Mouse (Mus musculus): ENCODE results near the gene Lin52. TPM values are rescaled to one million over a fixed set of nuclear protein-coding genes. Genes with fewer than 3 reads are reported as not detected.

Gene Lin52
- 20.2 and 21.7 TPM in 2 replicates for polyA plus RNA-seq (2014; fragmentation: Nextera tagmentation; extraction: Ambion mirVana)

- Histone ChIP-seq H3K9me3 (ENCODE audit: control insufficient read depth, low read length) (no peaks in the 10 kb centered on the region), H3K27me3 (replicated peaks; ENCODE audit: control insufficient read depth, insufficient read depth, low read length) (no peaks in the 10 kb centered on the region), H3K4me1 (replicated peaks; ENCODE audit: control insufficient read depth, insufficient read depth, low read length) (peaks cover 16% of the 10 kb centered on the region), H3K36me3 (ENCODE audit: control insufficient read depth, insufficient read depth, low read length) (no peaks in the 10 kb centered on the region), H3K27ac (ENCODE audit: low read depth, low read length) (peak within 1 kb of the TSS; percentile 70), H3K4me2 (peak within 1 kb of the TSS; percentile 82), H3K9ac (ENCODE audit: low read depth, low read length) (peak within 1 kb of the TSS; percentile 85), H3K4me3 (ENCODE audit: low read depth, low read length) (peak within 1 kb of the TSS; percentile 88)
- under 1% methylated on average over 49 of the region's 49 CpGs for WGBS
- ATAC-seq (replicated peaks; ENCODE audit: low FRiP score) (peak; percentile 97), DNase-seq (ENCODE audit: low spot score) (peak; percentile 92)
Measured at GRCm38 (mm10) chr12:84450718-84451646, at the start of gene Lin52, which contains the start of gene Aldh6a1. Gene Lin52, plus strand, starts transcription at chr12:84451422. Gene Aldh6a1, minus strand, starts transcription at chr12:84451004.

- no peak overlapping the region for H3K4me3 ChIP-seq (ENCODE audit: low read depth, low read length)
- H3K27me3 ChIP-seq (replicated peaks; ENCODE audit: control insufficient read depth, insufficient read depth, low read length) = no peaks in the 10 kb centered on the region
- H3K36me3 ChIP-seq (ENCODE audit: control insufficient read depth, insufficient read depth, low read length) = no peaks in the 10 kb centered on the region
- peaks cover 12% of the 10 kb centered on the region for H3K4me1 ChIP-seq (replicated peaks; ENCODE audit: control insufficient read depth, insufficient read depth, low read length)
- H3K9ac ChIP-seq (ENCODE audit: low read depth, low read length) = no peak overlapping the region
- no peaks in the 10 kb centered on the region for H3K9me3 ChIP-seq (ENCODE audit: control insufficient read depth, low read length)
- ATAC-seq (replicated peaks; ENCODE audit: low FRiP score) = no peak
- 62% methylated on average over 9 of the region's 9 CpGs for WGBS
- DNase-seq (ENCODE audit: low spot score) = no peak
- H3K4me2 ChIP-seq = no peak overlapping the region
- no peak overlapping the region for H3K27ac ChIP-seq (ENCODE audit: low read depth, low read length)
Measured at GRCm38 (mm10) chr12:84402923-84403322, 48.3 kb upstream of the Lin52 start.

GRCm38 (mm10) chr12:84404541-84404940 is 46.7 kb upstream of the Lin52 start:
- no peak overlapping the region for H3K27ac ChIP-seq (ENCODE audit: low read depth, low read length)
- no peak overlapping the region for H3K4me3 ChIP-seq (ENCODE audit: low read depth, low read length)
- H3K9ac ChIP-seq (ENCODE audit: low read depth, low read length) = no peak overlapping the region
- peaks cover 13% of the 10 kb centered on the region for H3K4me1 ChIP-seq (replicated peaks; ENCODE audit: control insufficient read depth, insufficient read depth, low read length)
- no peak overlapping the region for H3K4me2 ChIP-seq
- H3K9me3 ChIP-seq (ENCODE audit: control insufficient read depth, low read length) = no peaks in the 10 kb centered on the region
- no peak for DNase-seq (ENCODE audit: low spot score)
- H3K36me3 ChIP-seq (ENCODE audit: control insufficient read depth, insufficient read depth, low read length) = no peaks in the 10 kb centered on the region
- no peak for ATAC-seq (replicated peaks; ENCODE audit: low FRiP score)
- H3K27me3 ChIP-seq (replicated peaks; ENCODE audit: control insufficient read depth, insufficient read depth, low read length) = peaks cover 3% of the 10 kb centered on the region; the same call in 1 of the 2 replicates
- 88% methylated on average over 6 of the region's 6 CpGs for WGBS

GRCm38 (mm10) chr12:84407259-84407658 is 44.0 kb upstream of the Lin52 start:
- WGBS = 49% methylated on average over 4 of the region's 4 CpGs
- H3K27me3 ChIP-seq (replicated peaks; ENCODE audit: control insufficient read depth, insufficient read depth, low read length) = peaks cover 4% of the 10 kb centered on the region; the same call in 1 of the 2 replicates
- no peak overlapping the region for H3K4me2 ChIP-seq
- no peak for ATAC-seq (replicated peaks; ENCODE audit: low FRiP score)
- no peak overlapping the region for H3K9ac ChIP-seq (ENCODE audit: low read depth, low read length)
- no peaks in the 10 kb centered on the region for H3K36me3 ChIP-seq (ENCODE audit: control insufficient read depth, insufficient read depth, low read length)
- H3K27ac ChIP-seq (ENCODE audit: low read depth, low read length) = no peak overlapping the region
- H3K9me3 ChIP-seq (ENCODE audit: control insufficient read depth, low read length) = no peaks in the 10 kb centered on the region
- no peak for DNase-seq (ENCODE audit: low spot score)
- peaks cover 7% of the 10 kb centered on the region for H3K4me1 ChIP-seq (replicated peaks; ENCODE audit: control insufficient read depth, insufficient read depth, low read length)
- H3K4me3 ChIP-seq (ENCODE audit: low read depth, low read length) = no peak overlapping the region

- Histone ChIP-seq H3K27ac (ENCODE audit: low read depth, low read length) (peak overlapping the region; percentile 33; the same call in 1 of the 2 replicates), H3K4me2 (peak overlapping the region; percentile 84), H3K9ac (ENCODE audit: low read depth, low read length) (peak overlapping the region; percentile 77), H3K27me3 (replicated peaks; ENCODE audit: control insufficient read depth, insufficient read depth, low read length) (peaks cover 4% of the 10 kb centered on the region; the same call in 1 of the 2 replicates), H3K4me1 (replicated peaks; ENCODE audit: control insufficient read depth, insufficient read depth, low read length) (peaks cover 7% of the 10 kb centered on the region), H3K4me3 (ENCODE audit: low read depth, low read length) (peak overlapping the region; percentile 77), H3K36me3 (ENCODE audit: control insufficient read depth, insufficient read depth, low read length) (no peaks in the 10 kb centered on the region), H3K9me3 (ENCODE audit: control insufficient read depth, low read length) (no peaks in the 10 kb centered on the region)
- DNase-seq (ENCODE audit: low spot score) (peak; percentile 54), ATAC-seq (replicated peaks; ENCODE audit: low FRiP score) (peak; percentile 64)
- 1% methylated on average over 49 of the region's 52 CpGs for WGBS
Measured at GRCm38 (mm10) chr12:84407874-84408818, 43.1 kb upstream of the Lin52 start.

- H3K9ac ChIP-seq (ENCODE audit: low read depth, low read length) = peak within 1 kb of the TSS; percentile 77
- peaks cover 4% of the 10 kb centered on the region; the same call in 1 of the 2 replicates for H3K27me3 ChIP-seq (replicated peaks; ENCODE audit: control insufficient read depth, insufficient read depth, low read length)
- no peaks in the 10 kb centered on the region for H3K9me3 ChIP-seq (ENCODE audit: control insufficient read depth, low read length)
- H3K4me1 ChIP-seq (replicated peaks; ENCODE audit: control insufficient read depth, insufficient read depth, low read length) = peaks cover 7% of the 10 kb centered on the region
- peak within 1 kb of the TSS; percentile 77 for H3K4me3 ChIP-seq (ENCODE audit: low read depth, low read length)
- peak within 1 kb of the TSS; percentile 33; the same call in 1 of the 2 replicates for H3K27ac ChIP-seq (ENCODE audit: low read depth, low read length)
- DNase-seq (ENCODE audit: low spot score) = peak; percentile 85
- peak; percentile 94 for ATAC-seq (replicated peaks; ENCODE audit: low FRiP score)
- 3% methylated on average over 53 of the region's 63 CpGs for WGBS
- H3K4me2 ChIP-seq = peak within 1 kb of the TSS; percentile 84
- no peaks in the 10 kb centered on the region for H3K36me3 ChIP-seq (ENCODE audit: control insufficient read depth, insufficient read depth, low read length)
Measured at GRCm38 (mm10) chr12:84408819-84409507, 42.3 kb upstream of the Lin52 start, which contains the start of the genes Entpd5 and Bbof1. Gene Entpd5, minus strand, starts transcription at chr12:84409029. Gene Bbof1, plus strand, starts transcription at chr12:84409071.

- Histone ChIP-seq H3K4me2 (peak within 1 kb of the TSS; percentile 86), H3K27me3 (replicated peaks; ENCODE audit: control insufficient read depth, insufficient read depth, low read length) (no peaks in the 10 kb centered on the region), H3K9me3 (ENCODE audit: control insufficient read depth, low read length) (no peaks in the 10 kb centered on the region), H3K4me3 (ENCODE audit: low read depth, low read length) (peak within 1 kb of the TSS; percentile 68), H3K4me1 (replicated peaks; ENCODE audit: control insufficient read depth, insufficient read depth, low read length) (0 out of 2 replicates have a peak, but pooled peaks cover 4% of the 10 kb centered on the region), H3K27ac (ENCODE audit: low read depth, low read length) (peak within 1 kb of the TSS; percentile 28; the same call in 1 of the 2 replicates), H3K9ac (ENCODE audit: low read depth, low read length) (peak within 1 kb of the TSS; percentile 72), H3K36me3 (ENCODE audit: control insufficient read depth, insufficient read depth, low read length) (no peaks in the 10 kb centered on the region)
- ATAC-seq (replicated peaks; ENCODE audit: low FRiP score) (peak; percentile 90), DNase-seq (ENCODE audit: low spot score) (peak; percentile 80)
- WGBS = 3% methylated on average over 50 of the region's 50 CpGs
Measured at GRCm38 (mm10) chr12:84416834-84417604, 34.2 kb upstream of the Lin52 start, which contains the start of gene Rnf113a2. Gene Rnf113a2, plus strand, starts transcription at chr12:84417196.

Measured in liver, embryonic 11.5 days (tissue).